Mouse (Mus musculus) testis, postnatal 10 days (tissue): Measurements from ENCODE around the gene Sema4g.

Experiments used
- DNase-seq: peaks from one replicate; pipeline ENCODE4 v3.0.0; 2021; ENCODE audit warnings: low spot score

Sema4g gene

DNA sequence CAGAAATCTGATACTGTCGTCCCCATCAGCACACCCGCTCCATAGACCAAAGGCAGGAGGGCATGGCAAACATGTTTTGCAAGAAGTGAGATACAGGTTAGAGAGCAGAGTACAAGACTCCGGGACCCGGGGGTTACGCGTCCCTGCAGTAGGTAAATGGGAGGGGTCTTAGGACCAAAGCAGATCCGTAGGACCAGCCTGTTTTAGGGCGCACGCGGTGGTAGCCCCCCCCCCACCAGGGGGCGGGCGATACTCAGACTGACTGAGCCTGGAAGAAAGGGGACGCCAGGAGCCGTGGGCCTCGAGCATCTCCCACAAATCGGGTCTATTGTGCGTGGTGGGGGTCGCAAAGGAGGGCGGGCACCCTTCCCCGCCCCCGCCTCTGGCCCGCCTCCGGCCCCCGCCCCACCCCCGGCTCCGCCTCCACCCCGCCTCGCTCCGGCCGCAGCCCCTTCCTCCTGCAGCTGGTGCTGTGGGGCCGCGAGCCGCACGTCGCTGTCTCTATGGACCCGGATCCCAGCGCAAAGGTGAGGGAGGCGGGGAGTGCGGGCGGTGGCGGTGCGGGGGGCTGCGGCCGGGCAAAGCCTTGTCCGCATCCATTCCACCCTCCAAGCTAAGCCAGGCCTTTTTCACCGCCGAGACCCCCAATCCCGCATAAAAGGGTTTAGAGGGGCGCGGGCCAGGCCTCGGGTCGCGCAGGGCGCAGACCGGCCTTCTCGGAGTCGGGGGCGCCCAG, at the start of gene Sema4g:
Gene Sema4g (plus strand): TSS at position 271 of the 736 bp plus-strand sequence.
- DNase-seq, result peak; percentile 68

DNA sequence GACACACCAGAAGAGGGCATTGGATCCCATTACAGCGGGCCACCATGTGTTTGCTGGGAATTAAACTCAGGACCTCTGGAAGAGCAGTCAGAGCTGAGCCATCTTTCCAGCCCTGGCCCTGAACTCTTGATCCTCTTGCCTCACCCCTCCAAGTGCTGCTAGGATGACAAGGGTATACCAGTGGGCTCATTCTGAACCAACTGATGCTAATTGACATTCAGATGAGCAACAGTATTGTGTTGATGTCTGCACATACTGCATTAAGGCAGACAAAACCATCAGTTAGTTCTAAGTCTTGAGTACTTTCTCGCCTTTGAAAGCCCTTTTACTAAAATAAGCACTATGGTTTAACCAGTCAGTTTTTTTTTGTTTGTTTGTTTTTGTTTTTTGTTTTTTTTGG, 29.3 kb upstream of the Sema4g start:
- no peak for DNase-seq

DNA sequence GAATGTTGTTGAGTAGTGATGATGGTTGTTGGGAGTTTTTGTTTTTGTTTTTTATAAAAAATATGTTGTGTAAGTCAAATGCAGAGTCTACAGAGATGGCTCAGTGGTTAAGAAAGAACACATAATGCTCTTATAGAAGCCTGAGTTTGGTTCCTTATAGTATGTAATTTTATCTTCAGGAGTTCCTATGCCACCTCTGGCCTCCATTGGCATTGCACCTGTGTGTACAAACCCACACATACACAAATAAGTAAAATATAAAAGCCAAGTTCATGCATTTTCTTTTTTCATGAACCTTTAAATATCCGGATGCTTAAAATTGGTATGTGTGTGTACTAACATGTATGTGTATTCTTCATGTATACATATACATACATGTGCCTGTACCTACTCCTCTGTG, 22.9 kb upstream of the Sema4g start:
- no peak for DNase-seq

DNA sequence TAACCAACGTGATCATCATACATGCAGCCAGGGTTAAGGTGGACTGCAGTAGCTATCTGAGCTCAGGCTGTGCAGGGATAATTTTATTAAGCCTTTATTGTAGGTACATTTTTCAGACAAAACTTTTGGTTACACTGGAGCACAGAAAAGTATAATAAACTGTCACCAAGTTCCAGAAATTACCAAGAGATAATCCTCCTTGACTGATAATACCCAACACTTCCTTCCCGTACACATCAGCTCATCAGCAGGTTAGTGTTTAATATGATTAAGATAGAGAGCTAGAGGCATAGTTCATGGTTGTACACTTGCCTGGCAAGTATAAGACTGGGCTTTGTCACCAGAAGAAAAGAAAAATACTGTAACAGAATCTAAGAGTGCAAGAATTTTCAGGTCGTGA, 20.6 kb upstream of the Sema4g start:
- no peak for DNase-seq

DNA sequence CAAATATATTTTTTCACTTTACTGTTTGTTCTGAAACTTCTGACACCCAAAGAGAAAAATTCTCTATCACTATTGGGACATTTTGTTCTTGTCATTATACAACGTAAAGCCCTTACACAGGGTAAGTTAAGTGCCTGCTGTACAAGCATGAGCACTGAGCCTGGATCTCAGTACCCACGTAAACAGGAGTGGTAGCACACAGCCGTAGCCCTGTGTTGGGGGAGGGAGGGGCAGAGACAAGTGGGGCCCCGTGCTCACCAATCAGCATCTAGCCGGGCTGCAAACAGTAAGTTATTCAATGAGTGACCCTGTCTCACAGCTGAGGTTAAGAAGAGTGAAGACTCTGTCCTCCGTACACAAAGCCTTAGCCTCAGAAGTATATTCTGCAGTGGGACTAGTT, 12.3 kb upstream of the Sema4g start:
- no peak for DNase-seq

DNA sequence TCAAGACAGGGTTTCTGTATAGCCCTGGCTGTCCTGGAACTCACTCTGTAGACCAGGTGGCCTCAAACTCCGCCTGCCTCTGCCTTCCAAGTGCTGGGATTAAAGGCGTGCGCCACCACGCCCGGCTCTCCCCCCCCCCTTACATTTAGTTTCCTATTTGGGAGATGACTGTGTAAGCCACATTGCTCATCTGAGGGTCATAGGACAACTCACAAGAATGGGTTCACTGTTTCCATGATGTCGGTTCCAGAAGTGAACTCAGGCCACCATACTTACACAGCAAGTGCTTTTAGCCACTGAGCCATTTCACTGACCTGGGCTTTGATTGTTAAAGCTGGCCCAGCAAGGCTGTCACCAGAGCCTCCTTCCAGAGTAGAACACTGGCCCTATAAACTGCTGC, 11.8 kb upstream of the Sema4g start:
- DNase-seq, result no peak

DNA sequence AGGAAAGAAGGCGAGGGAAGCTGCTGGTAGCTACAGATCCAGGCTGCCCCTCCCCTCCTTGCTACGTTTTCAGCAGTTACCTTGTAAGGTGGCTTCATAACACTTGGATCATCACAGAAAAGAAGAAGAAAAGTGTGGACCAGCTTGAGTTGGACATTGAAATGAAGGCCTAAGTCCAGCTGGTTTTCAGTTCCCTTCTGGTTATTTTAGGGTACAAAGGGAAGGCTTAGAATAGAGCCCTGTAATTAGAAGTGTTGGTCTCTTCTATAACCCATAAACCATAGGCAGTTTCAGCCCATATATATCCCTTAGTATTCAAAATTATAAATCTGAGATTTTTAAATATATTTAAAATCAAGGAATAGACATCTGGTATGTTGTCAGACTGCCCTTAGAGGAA, 8.1 kb upstream of the Sema4g start:
- no peak for DNase-seq

DNA sequence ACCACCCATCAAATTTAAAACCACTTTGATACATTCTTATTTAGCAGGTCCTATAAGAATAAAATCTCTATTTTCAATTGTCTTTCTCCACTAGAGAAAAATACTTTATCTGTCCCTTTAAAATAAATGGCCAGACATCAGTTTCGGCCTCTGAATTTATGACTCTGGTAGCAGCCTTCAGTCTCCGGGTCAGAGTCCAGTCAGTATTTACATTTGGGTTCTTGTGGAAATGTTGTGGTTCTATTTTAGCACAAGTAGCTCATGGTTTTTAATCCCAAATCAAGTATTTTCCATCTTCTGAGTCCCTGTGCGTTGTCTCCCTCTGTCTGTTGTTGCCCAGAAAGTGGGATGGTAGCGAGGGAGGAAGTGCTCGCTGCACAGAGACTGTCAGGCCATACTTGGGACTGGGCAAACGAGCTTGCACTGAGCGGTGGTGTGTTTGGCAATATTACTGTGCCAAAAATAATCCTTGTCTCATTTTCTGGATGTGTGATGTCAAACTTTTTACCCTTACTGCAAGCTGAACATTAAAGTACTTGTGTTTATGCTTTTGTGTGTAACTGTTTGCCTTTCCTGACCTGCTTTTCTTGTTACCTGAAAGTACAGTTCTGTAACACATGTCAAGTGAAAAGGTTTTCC, 6.3 kb upstream of the Sema4g start:
- no peak for DNase-seq

DNA sequence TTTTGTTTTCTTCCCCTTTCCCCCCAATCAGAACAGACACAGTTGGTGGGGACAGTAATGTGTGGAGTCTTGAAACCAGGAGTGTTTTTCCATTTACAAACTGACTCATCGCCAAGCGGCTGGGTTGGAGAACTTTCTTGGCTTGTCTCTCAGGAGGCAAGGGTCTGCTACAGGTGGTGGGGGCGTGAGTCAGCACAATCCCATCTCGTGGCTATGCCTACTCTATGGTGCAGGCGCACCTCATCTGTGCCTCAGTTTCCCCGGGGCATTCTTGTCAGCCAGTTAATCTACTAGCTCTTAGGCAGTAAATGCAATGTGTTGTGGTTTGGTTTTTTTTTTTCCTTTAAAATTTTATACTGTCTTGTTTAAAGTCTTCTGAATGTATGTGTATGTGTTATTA, 5.5 kb upstream of the Sema4g start:
- DNase-seq, result no peak

DNA sequence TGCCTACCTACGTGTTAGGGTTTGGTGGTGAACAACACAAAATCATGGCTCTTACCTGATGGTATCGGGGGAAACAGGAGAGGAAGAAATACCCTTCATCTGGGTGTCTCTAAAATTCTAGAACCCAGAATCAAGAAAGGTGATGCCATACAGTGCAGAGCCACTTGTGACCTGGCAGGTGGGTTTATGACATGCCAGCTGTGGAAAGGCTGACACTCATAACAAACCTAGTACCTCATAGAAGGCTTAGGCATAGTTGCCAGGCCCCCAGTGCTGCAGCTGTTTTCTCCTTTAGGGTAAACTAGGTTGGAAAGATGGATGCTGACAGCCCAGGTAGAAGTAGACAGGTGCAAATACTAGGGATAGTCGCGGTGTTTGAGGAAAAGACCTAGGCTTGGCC, 4.5 kb upstream of the Sema4g start:
- no peak for DNase-seq

DNA sequence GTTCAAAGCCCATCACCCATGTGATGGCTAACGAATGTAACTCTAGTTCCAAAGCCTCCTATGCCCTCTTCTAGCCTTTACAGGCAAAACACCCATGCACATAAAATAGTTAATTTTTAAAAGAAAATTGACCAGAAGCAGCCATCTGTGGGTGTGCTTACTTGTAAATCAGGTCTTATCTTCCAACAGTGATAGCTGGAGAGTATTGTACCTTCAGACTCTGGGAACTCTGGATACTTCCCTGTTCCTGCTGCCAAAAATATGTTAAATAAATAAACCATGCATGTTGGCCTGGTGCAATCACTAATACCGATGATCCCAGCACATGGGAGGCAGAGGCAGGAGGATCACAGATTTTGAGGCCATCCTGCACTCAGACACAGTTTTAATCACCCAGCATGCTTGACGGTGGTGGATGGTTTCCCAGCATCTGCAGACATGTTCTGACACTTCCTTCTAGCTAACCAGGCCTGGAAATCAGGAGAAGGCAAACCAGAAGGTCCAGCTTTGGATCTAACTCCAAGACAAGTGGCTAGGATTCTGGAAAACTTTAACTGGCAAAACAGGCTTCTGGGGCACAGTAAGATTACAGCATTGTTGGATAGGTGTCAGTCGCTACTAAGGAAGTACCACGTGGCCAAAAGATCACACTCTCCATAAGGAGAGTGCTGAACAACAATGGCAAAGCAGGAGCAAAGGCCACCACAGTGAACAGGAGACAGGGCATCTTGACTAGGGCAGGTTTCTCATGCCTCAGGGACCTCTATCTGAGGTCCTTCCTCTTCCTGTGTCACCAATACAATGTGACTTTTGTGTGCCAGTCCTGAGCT, 3.5 kb upstream of the Sema4g start:
- DNase-seq, result no peak

DNA sequence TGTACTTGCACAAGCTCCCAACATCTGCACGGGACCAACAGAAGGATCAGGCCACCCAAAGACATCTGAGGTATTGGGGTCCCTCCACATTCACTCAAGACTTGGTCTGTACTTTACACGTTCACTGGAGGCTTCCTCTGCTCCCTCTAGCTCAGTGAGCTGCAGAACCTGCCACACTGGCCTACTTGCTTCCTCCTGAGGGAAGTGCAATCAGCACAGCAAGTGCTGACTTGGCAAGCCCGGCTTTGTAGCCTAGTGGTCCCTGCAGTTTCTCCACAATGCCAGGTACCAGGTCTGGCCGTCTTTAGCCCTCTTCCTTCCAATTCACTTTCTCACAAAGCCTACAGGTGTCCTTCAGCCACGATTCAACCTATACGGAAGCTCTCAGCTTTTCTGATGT, 1.9 kb upstream of the Sema4g start:
- no peak for DNase-seq

DNA sequence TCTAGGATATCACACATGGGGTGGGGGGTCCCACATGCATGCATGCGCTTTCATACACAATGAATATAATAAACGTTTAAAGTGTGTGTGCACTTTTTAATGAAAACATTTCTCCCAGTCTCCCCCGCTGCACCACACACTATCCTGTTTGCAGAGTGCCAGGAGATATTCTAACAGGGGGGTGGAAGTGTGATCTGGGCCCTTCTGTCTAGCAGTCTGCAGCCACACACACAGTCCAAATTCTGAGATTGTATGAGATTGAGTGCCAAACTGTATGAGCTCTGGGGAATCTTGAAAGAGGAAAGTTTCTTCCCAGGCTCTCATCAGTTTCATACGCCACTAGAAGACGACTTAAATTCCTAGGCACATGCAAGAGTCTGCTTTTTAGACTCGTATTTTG, 1.1 kb upstream of the Sema4g start:
- DNase-seq, result no peak

DNA sequence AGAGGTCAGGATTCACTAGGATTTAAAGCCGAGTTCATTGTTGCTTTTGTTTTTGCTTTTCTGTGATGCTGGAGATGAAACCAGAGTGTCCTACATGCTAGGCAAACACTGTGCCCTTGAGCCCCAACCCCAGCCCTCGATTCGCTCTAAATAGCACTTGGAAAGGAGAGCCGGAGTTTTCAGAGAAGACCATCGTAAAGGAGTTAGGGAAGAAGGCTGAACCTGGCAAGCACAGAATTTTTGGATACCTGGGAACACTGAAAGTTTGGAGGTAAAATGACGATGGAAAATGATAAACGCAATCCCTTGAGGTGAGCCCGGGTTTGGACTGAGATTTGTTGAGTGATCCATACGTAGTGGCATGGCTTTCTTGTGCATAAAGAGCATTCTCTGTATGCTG, 580 bp upstream of the Sema4g start:
- DNase-seq, result no peak

DNA sequence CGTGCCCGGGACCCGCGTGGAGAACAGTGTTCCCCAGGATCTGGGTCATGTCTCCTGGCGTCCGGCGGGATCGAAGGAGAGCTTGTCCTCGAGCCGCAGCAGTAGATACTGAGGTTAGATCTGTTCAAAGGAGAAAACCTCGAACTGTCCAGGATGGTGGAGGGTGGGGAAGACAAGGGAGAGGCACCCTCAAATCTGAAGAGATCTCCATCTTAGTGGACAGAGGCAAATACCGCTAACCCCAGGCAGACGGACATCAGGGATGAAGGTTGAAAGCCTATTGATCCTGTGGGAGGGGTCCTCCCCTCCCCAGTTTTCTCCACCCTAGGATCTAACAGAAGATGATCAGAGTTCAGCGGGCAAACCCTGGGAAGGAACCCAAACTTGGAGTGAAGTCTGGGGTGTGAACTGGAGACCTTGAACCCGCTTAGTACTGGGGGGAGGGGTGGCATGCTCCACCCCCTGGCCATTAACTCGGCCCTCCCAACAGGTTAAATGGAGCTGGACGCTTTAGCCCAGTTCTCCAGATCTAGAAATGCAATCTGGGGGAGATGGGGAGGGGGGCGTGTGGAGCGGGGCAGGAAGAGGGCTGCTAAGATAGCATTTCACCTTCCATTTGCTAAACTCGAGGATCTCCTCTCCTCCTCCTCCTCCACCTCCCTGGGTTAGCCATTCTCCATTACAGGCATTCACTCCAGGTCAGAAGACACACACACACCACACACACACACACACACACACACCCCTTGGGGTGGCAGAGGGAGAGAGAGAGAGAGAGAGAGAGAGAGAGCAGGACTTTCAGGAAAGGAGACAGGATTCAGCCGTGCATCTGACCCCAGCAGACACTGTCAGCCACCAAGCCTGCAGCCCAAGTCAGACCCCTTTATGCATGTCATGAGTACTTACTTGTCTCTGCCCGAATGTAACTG, 930 bp downstream of the Sema4g start:
- no peak for DNase-seq

DNA sequence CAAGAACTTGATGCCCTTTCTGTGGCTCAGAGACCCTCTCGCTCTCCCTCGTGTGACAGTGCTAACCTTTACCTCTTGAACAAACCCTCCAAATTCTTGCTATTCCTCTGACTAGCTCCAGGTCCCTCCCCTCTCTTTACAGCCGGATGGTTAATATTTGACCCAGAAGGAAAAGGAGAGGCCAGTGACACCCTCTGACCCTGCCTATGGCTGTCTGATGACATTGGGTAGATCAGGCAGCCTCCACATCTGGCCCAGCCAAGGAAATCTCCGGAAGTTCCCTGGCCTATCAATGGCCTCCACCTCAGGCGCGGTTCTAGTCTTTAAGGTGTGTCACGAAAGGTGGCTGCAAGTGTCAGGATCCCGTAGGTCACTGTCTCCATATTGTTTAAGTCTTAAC, 2.1 kb downstream of the Sema4g start:
- no peak for DNase-seq

DNA sequence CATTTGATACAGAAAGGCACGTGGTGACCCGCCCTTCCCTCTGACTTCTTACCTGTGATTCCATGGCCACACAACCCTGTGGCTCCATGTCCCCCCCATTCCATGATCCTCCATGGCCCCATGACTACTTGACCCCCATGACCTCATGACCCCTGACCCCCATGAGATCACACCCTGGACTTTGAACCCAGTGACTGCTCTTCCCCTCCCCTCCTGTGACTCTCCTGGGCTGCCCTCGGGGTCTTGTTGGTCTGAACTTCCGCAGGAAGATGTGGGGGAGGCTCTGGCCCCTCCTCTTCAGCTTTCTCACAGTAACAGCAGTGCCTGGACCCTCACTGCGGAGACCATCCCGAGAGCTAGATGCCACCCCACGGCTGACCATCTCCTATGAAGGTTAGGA, 3.3 kb downstream of the Sema4g start:
- DNase-seq, result no peak

DNA sequence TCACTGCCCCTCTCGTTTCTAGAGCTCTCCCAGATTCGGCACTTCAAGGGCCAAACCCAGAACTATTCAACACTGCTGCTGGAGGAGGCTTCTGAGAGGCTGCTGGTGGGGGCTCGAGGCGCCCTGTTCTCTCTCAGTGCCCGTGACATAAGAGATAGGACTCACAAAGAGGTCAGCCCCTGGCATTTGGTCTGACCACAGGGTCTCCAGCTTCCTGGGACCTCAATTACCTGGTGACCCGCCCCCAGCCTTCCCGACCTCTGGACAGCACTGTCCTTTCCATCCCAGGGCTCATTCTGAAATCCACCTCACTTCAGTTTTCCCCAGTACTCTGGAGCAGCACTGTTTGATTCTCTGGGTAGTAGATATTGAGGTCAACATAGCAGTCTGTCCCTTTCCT, 3.8 kb downstream of the Sema4g start:
- DNase-seq, result no peak

DNA sequence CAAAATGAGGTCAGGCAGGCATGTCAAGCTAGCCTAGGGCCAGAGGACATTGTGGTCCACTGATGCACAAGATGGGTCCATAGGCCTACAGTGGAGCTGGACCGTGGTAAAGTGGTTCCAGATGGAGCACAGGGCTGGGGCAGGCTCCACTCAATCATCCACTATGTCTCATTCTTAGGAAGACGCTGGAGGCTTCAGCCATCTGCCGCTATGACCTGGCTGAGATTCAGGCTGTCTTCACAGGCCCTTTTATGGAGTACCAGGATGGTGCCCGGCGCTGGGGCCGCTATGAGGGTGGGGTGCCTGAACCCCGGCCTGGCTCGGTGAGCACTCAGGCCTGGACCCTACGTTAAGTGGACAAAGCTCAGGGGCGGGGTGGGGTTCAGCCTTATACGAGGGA, 8.9 kb downstream of the Sema4g start:
- no peak for DNase-seq

DNA sequence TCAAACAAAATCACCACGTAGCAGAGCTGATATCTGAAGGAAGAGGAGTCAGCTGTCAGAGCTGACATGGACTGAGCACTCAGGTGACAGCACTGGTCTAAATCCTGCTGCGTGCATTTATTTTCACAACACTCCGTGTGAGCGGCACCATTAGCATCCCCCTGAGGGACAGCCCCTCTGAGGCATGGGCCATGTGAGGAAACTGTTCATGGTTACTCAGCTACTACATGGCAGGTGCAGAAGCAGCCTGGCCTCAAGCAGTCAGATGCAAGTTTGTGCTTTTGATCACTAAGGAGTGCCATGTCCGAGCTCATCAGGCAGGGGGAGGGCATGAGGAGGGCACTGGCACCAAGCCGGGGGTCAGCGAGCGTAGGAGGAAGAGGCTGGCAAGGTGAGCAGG, 10.7 kb downstream of the Sema4g start:
- no peak for DNase-seq

DNA sequence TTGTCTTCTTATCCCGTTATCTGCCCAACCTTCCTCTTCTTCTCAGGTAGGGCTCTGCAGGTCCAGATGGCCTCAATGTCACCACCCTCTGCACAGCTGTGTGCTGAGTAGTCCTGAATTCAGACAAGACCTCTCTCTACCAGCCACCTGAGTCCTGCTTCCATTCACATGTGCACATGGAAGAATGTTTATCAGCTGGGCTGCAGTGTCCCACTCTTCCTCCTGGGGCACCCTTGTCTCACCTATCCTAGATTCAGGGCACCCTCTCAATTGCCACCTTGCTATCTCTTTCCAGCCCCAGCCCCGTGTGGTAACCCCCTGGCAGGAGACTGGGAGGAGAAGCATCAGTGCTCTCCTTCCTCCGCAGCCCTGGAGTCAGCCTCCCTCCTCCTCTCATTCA, 13.4 kb downstream of the Sema4g start:
- DNase-seq, result no peak
